In the genomic region with DNA sequence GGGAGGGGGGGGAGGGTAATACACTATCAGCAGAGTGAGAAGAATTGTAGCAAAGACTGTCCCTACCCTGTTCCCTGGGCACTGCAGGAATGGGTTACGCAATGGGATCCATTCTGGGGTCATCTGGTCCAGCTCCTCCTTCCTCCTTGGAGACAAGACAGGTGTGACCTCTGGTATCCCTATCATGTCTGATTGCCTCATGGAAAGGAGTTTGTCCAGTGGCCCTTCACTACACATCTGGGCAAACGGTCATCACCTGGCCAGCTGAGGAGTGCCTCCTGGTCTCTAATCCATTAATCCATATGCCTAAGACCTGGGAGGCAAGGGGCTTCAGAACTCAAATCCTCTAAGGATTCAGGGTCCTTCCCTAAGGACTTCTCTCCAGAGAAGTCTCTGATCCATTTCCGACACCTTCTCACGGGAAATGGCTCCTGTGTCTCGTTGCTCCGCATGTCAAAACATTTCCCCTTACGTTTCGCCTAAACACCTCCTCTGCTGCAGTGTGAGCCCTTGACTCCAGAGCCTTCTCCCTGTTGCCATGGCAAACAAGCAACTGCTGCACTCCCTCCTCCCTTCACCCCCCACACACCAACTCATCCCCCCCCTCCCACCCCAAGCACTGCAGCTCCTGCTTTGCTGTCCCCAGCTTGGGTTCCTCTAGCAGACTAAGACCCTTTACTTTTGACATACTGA, we compare ENCODE assay signal across 15 mouse cellular contexts. TPM values are rescaled to one million over a fixed set of nuclear protein-coding genes. Genes with fewer than 3 reads are reported as not detected.
DNase-seq lines count a peak whose midpoint lies in the region; ATAC-seq lines count a peak whose summit lies in the region.
"Had no signal": no experiment of that assay in that cellular context is flagged by ENCODE, and none has a peak within 500 bp of the region (broad histone marks: within the 10 kb centered on the region; RNA-seq: fewer than 3 reads in every experiment).

No protein-coding gene starts in this region.

- 79% methylated on average over 8 of the region's 8 CpGs for WGBS in embryonic facial prominence, embryonic 12.5 days
- 80% methylated on average over 8 of the region's 8 CpGs for WGBS in hindbrain, embryonic 13.5 days
- 60% methylated on average over 8 of the region's 8 CpGs for WGBS in midbrain, embryonic 16.5 days

- H3K9ac ChIP-seq in embryonic facial prominence, embryonic 12.5 days = no peak overlapping the region
- peak overlapping the region; percentile 90 for H3K9ac ChIP-seq in hindbrain, embryonic 13.5 days
- peak overlapping the region; percentile 13; the same call in 1 of the 2 replicates for H3K9ac ChIP-seq in midbrain, embryonic 16.5 days (ENCODE audit: low read depth, low read length)

- peaks cover 28% of the 10 kb centered on the region for H3K4me1 ChIP-seq in embryonic facial prominence, embryonic 12.5 days
- peaks cover 68% of the 10 kb centered on the region for H3K4me1 ChIP-seq in hindbrain, embryonic 13.5 days (replicated peaks)
- H3K4me1 ChIP-seq in midbrain, embryonic 16.5 days (ENCODE audit: control insufficient read depth, insufficient read depth, low read length) = peaks cover 43% of the 10 kb centered on the region

- H3K27me3 ChIP-seq in embryonic facial prominence, embryonic 12.5 days = no peaks in the 10 kb centered on the region
- no peaks in the 10 kb centered on the region for H3K27me3 ChIP-seq in hindbrain, embryonic 13.5 days
- no peaks in the 10 kb centered on the region for H3K27me3 ChIP-seq in midbrain, embryonic 16.5 days (ENCODE audit: control insufficient read depth, insufficient read depth, low read depth, low read length)
- H3K27me3 ChIP-seq: liver, embryonic 13.5 days had no signal

- intact Hi-C loops in left cerebral cortex, postnatal 25 days (cut with DNase I) = loop anchor here (5.0 kb wide), 2 partner anchors 41 to 549 kb away; a partner anchor contains a TSS

- H3K27ac ChIP-seq in embryonic facial prominence, embryonic 12.5 days = no peak overlapping the region
- no peak overlapping the region for H3K27ac ChIP-seq in hindbrain, embryonic 13.5 days
- no peak overlapping the region for H3K27ac ChIP-seq in midbrain, embryonic 16.5 days (ENCODE audit: low read length)
- H3K27ac ChIP-seq: heart, adult 2 months; liver, embryonic 13.5 days had no signal

- H3K36me3 ChIP-seq in embryonic facial prominence, embryonic 12.5 days = peaks cover 44% of the 10 kb centered on the region
- H3K36me3 ChIP-seq in hindbrain, embryonic 13.5 days = peaks cover 43% of the 10 kb centered on the region
- peaks cover 13% of the 10 kb centered on the region for H3K36me3 ChIP-seq in midbrain, embryonic 16.5 days (ENCODE audit: control insufficient read depth, insufficient read depth, low read length)

- DNase-seq in left cerebral cortex, adult 18-20 months (ENCODE audit: low spot score in 2 of 2) = peak; percentile 16 to 21
- no peak for DNase-seq in left cerebral cortex, postnatal 25 days (ENCODE audit: low spot score in 2 of 2)
- DNase-seq in frontal cortex, postnatal 10 days (ENCODE audit: low spot score in 2 of 2) = no peak
- no peak for DNase-seq in spleen, postnatal 10 days (ENCODE audit: low spot score in 2 of 2)
- no peak for DNase-seq in testis, postnatal 10 days (ENCODE audit: low spot score)
- DNase-seq: adrenal gland, postnatal 14 days; heart, adult 2 months; liver, embryonic 13.5 days had no signal

- no peaks in the 10 kb centered on the region for H3K9me3 ChIP-seq in embryonic facial prominence, embryonic 12.5 days
- H3K9me3 ChIP-seq in hindbrain, embryonic 13.5 days = no peaks in the 10 kb centered on the region
- H3K9me3 ChIP-seq in midbrain, embryonic 16.5 days (replicated peaks; ENCODE audit: control insufficient read depth, low read length, poor library complexity, severe bottlenecking) = no peaks in the 10 kb centered on the region
- H3K9me3 ChIP-seq: G1E; liver, embryonic 13.5 days had no signal

- peak overlapping the region; percentile 99; the same call in 1 of the 2 replicates for H3K4me2 ChIP-seq in embryonic facial prominence, embryonic 12.5 days (replicated peaks)
- peak overlapping the region; percentile 97 for H3K4me2 ChIP-seq in hindbrain, embryonic 13.5 days
- H3K4me2 ChIP-seq in midbrain, embryonic 16.5 days (ENCODE audit: low read length) = peak overlapping the region; percentile 96

- no peak overlapping the region for H3K4me3 ChIP-seq in embryonic facial prominence, embryonic 12.5 days
- peak overlapping the region; percentile 69 for H3K4me3 ChIP-seq in hindbrain, embryonic 13.5 days
- no peak overlapping the region; the same call in 1 of the 2 replicates for H3K4me3 ChIP-seq in midbrain, embryonic 16.5 days (ENCODE audit: low read depth, low read length)
- H3K4me3 ChIP-seq: heart, adult 2 months had no signal

- ATAC-seq in embryonic facial prominence, embryonic 12.5 days (ENCODE audit: insufficient number of reproducible peaks, insufficient read depth, low FRiP score, low TSS enrichment) = no peak
- no peak for ATAC-seq in hindbrain, embryonic 13.5 days (ENCODE audit: low FRiP score)
- no peak for ATAC-seq in midbrain, embryonic 16.5 days

RNA-seq across cellular contexts. Expression of a gene that starts 2.2 kb away (rescaled TPM):
- total RNA-seq in left cerebral cortex, adult 18-20 months (2021) = 1,000 to 10,000 TPM; 1,037 to 1,100 TPM
- total RNA-seq in left cerebral cortex, postnatal 25 days (2021) = 100 to 1,000 TPM; 920 to 932 TPM
- 35.2 and 37.2 TPM in 2 replicates for polyA plus RNA-seq in embryonic facial prominence, embryonic 12.5 days (2016; fragmentation: Nextera tagmentation; extraction: Ambion mirVana)
- polyA plus RNA-seq in hindbrain, embryonic 13.5 days (2015; fragmentation: Nextera tagmentation; extraction: Ambion mirVana) = 83.8 and 90.2 TPM in 2 replicates
- 134 and 161 TPM in 2 replicates for polyA plus RNA-seq in midbrain, embryonic 16.5 days (2015; fragmentation: Nextera tagmentation; extraction: Ambion mirVana)

RNA-seq across cellular contexts. Expression of a gene that starts 2.3 kb away (rescaled TPM):
- 10 to 100 TPM; 53.4 to 61.8 TPM for total RNA-seq in left cerebral cortex, adult 18-20 months (2021)
- 10 to 100 TPM; 51.5 to 65.0 TPM for total RNA-seq in left cerebral cortex, postnatal 25 days (2021)
- polyA plus RNA-seq in embryonic facial prominence, embryonic 12.5 days (2016; fragmentation: Nextera tagmentation; extraction: Ambion mirVana) = 18.1 and 20.4 TPM in 2 replicates
- polyA plus RNA-seq in hindbrain, embryonic 13.5 days (2015; fragmentation: Nextera tagmentation; extraction: Ambion mirVana) = 40.0 and 40.3 TPM in 2 replicates
- 36.5 and 42.8 TPM in 2 replicates for polyA plus RNA-seq in midbrain, embryonic 16.5 days (2015; fragmentation: Nextera tagmentation; extraction: Ambion mirVana)

RNA-seq across cellular contexts. Expression of a gene that starts 15.0 kb away (rescaled TPM):
- total RNA-seq in left cerebral cortex, adult 18-20 months (2021) = not detected
- not detected for total RNA-seq in left cerebral cortex, postnatal 25 days (2021)
- polyA plus RNA-seq in embryonic facial prominence, embryonic 12.5 days (2016; fragmentation: Nextera tagmentation; extraction: Ambion mirVana) = 0.34 TPM in 1 of 2 replicates, not detected in the other
- 0.38 and 0.54 TPM in 2 replicates for polyA plus RNA-seq in hindbrain, embryonic 13.5 days (2015; fragmentation: Nextera tagmentation; extraction: Ambion mirVana)
- 0.09 and 0.22 TPM in 2 replicates for polyA plus RNA-seq in midbrain, embryonic 16.5 days (2015; fragmentation: Nextera tagmentation; extraction: Ambion mirVana)
- total RNA-seq: adrenal gland, postnatal 14 days; heart, adult 2 months had no signal
- polyA plus RNA-seq: embryonic facial prominence, embryonic 11.5 days; G1E; large intestine, adult 2 months; liver, embryonic 13.5 days; urinary bladder, adult 2 months had no signal

Comparison
In these comparisons a context has a peak if more than half of its experiments do, and no peak if none do; other contexts are left out.
1. DNase-seq: peak in left cerebral cortex, adult 18-20 months (2 of 2); none in left cerebral cortex, postnatal 25 days (0 of 2), frontal cortex, postnatal 10 days (0 of 2), spleen, postnatal 10 days (0 of 2) and testis, postnatal 10 days (single experiment).
2. Peak in every context shown above with its lines, with median percentiles within 50 percentile points of each other: H3K4me2 ChIP-seq.